Mouse (Mus musculus) heart, embryonic 16.5 days (tissue): ENCODE measurements at regions not wholly inside any gene's neighbourhood (a gene's known extent, or its start where the extent isn't known, plus 50 kb on each side); places are given as distances from the start of the nearest gene placed in this dataset.

Experiments used
- ATAC-seq: fragments of 200-750 bp; cut with Nextera tagmentation; replicated peaks from 2 replicates; pipeline ENCODE4 v1.8.0; 2017; ENCODE audit warnings: moderate number of reproducible peaks; ENCODE audit not compliant: insufficient read depth, low FRiP score; ENCODE audit errors: extremely low read depth
- H3K27ac ChIP-seq: fragments of 300-500 bp; sonication (generic); 2 replicates; pipeline ENCODE4 v1.5.1; 2014; ENCODE audit warnings: mild to moderate bottlenecking, low read length, control low read depth, moderate library complexity
- H3K27me3 ChIP-seq: fragments of 300-500 bp; sonication (generic); 2 replicates; pipeline ENCODE4 v1.6.1; 2014; ENCODE audit warnings: low read length, mixed read lengths; ENCODE audit not compliant: control insufficient read depth, insufficient read depth
- H3K36me3 ChIP-seq: fragments of 300-500 bp; sonication (generic); 2 replicates; pipeline ENCODE4 v1.6.1; 2014; ENCODE audit not compliant: control insufficient read depth, insufficient read depth
- H3K4me1 ChIP-seq: fragments of 300-500 bp; sonication (generic); 2 replicates; pipeline ENCODE4 v1.6.1; 2014; ENCODE audit warnings: low read length, mixed read lengths; ENCODE audit not compliant: control insufficient read depth, insufficient read depth
- H3K4me2 ChIP-seq: fragments of 300-500 bp; sonication (generic); 2 replicates; pipeline ENCODE4 v1.6.1; 2014; ENCODE audit warnings: low read depth, mild to moderate bottlenecking, control low read depth, low read length
- H3K4me3 ChIP-seq: fragments of 300-500 bp; sonication (generic); 2 replicates; pipeline ENCODE4 v1.5.1; 2014; ENCODE audit warnings: mild to moderate bottlenecking, control low read depth, low read length
- H3K9ac ChIP-seq: fragments of 300-500 bp; sonication (generic); 2 replicates; pipeline ENCODE4 v1.6.1; 2014; ENCODE audit warnings: low read length, control low read depth
- H3K9me3 ChIP-seq: fragments of 300-500 bp; sonication (generic); replicated peaks from 2 replicates; pipeline ENCODE4 v1.6.1; 2016; ENCODE audit warnings: low read length; ENCODE audit not compliant: control insufficient read depth
- WGBS: fragments of 180-500 bp; shearing (Covaris S2); extraction: QIAGEN DNeasy Blood & Tissue Kit; methylation state at CpG from one replicate; pipeline ENCODE4 v1.1.7; 2014; 5-methylcytosine and 5-hydroxymethylcytosine counted together

DNA sequence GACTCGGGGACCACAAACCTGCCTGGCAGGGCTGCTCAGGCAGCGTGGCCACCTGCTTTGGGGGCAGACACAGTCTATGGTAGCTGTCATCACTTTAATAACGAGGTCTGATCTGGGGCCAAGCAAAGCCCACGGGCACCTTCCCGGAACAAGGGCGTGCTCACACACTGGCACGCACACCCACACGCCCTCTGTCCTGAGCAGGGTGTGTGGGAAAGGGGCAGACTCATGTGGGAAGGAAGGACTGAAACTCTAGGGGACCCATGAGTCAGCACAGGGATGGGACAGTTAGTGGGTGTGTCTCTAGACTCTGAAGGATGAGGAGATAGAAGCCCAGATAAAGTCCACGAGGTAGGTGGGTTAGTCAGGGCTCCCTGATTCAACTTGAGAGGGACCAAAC, 114.8 kb upstream of the Ptpn1 start:
- WGBS = 57% methylated on average over 9 of the region's 9 CpGs
- H3K36me3 ChIP-seq = no peaks in the 10 kb centered on the region

DNA sequence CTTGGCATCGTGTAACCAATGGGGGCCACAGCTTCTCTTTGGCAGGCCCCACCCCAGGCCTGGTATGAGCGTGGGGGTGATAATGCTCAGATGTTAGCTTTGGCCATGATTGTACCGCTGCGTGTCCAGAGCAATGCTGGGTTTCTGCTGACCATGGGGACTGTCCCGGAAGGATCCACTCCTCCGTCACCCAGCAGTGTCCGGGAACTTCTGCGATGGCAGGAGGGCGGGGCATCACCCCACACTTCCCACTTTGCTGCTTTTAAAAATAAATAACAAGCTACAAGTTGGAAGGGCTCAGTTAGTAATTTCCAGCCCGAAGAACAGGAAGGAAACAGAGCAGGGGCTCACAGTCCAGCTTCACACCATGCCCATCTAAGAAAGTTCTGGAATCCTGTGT, 116.7 kb upstream of the Ptpn1 start:
- Histone ChIP-seq H3K4me3 (no peak overlapping the region), H3K27ac (no peak overlapping the region), H3K36me3 (no peaks in the 10 kb centered on the region), H3K27me3 (no peaks in the 10 kb centered on the region), H3K9ac (no peak overlapping the region), H3K4me1 (0 out of 2 replicates have a peak, but pooled peaks cover 3% of the 10 kb centered on the region), H3K9me3 (no peaks in the 10 kb centered on the region), H3K4me2 (no peak overlapping the region)
- WGBS = 72% methylated on average over 10 of the region's 10 CpGs
- ATAC-seq = no peak

More for the DNA sequence above, 114.8 kb upstream of the Ptpn1 start:
- no peak for ATAC-seq
- Histone ChIP-seq H3K9me3 (no peaks in the 10 kb centered on the region), H3K4me1 (0 out of 2 replicates have a peak, but pooled peaks cover 3% of the 10 kb centered on the region), H3K27me3 (no peaks in the 10 kb centered on the region), H3K9ac (no peak overlapping the region), H3K4me3 (no peak overlapping the region), H3K4me2 (no peak overlapping the region), H3K27ac (no peak overlapping the region)

DNA sequence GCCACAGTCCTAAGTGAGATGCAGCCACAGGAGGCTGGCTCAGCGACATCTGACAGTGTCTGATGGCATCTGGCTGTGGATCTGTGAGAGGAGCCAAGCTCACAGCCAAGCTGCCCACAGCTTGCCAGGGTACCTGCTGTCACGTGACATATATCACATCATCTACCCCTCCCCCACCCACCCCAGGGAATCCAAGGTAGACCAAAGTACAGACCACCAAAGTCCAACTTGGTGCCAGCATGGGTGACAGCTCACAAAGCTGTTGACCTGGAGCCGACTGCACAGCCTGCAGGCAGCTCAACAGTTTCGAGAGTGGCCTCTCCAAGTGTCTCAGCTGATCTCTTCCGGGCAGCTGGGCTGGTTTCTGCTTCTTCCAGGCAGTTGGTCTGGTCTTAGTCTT, 119.6 kb upstream of the Tmem189 start:
- 79% methylated on average over 5 of the region's 5 CpGs for WGBS
- H3K9me3 ChIP-seq = no peaks in the 10 kb centered on the region
- H3K27ac ChIP-seq = no peak overlapping the region
- no peaks in the 10 kb centered on the region for H3K27me3 ChIP-seq
- H3K9ac ChIP-seq = no peak overlapping the region
- H3K4me3 ChIP-seq = no peak overlapping the region
- peaks cover 15% of the 10 kb centered on the region for H3K4me1 ChIP-seq
- no peak for ATAC-seq
- no peaks in the 10 kb centered on the region for H3K36me3 ChIP-seq
- no peak overlapping the region for H3K4me2 ChIP-seq

DNA sequence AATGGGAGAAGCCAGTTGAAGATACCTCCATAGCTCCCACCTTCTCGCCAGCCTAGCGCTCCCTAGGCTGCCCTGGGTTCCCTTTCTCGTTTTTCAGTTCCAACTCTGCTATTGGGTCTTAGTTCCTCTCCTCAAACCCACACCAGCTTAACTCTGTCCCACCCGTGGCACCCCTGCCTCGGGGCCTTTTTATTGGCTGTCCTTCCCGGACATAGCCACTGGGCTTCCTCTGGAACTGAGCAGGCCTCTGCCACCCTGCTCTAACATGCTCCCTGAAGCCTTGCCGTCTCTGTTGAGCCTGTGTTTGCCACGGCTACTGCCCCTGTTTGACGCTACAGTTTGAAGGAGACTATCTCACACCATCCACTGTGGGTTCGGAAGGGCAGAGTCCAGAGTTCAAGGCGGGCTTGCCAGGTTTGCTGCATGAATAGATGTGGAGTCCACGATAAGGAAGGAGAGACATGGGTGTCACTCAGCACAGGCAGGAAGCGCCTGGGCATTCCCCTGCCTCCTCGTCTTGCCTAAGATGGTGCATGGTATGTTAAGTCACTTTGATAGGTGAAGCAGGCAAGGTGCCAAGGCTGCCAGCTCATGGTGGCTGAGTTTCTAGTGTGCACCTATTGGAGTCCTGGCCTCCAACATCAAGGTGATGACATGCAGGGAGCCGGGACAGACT, 116.1 kb upstream of the Tmem189 start:
- no peak overlapping the region for H3K4me3 ChIP-seq
- no peak overlapping the region for H3K4me2 ChIP-seq
- ATAC-seq = no peak
- peaks cover 21% of the 10 kb centered on the region for H3K4me1 ChIP-seq
- H3K27ac ChIP-seq = peak overlapping the region; percentile 72; the same call in 1 of the 2 replicates
- no peaks in the 10 kb centered on the region for H3K36me3 ChIP-seq
- H3K9me3 ChIP-seq = no peaks in the 10 kb centered on the region
- WGBS = 65% methylated on average over 15 of the region's 15 CpGs
- no peaks in the 10 kb centered on the region for H3K27me3 ChIP-seq
- no peak overlapping the region for H3K9ac ChIP-seq

DNA sequence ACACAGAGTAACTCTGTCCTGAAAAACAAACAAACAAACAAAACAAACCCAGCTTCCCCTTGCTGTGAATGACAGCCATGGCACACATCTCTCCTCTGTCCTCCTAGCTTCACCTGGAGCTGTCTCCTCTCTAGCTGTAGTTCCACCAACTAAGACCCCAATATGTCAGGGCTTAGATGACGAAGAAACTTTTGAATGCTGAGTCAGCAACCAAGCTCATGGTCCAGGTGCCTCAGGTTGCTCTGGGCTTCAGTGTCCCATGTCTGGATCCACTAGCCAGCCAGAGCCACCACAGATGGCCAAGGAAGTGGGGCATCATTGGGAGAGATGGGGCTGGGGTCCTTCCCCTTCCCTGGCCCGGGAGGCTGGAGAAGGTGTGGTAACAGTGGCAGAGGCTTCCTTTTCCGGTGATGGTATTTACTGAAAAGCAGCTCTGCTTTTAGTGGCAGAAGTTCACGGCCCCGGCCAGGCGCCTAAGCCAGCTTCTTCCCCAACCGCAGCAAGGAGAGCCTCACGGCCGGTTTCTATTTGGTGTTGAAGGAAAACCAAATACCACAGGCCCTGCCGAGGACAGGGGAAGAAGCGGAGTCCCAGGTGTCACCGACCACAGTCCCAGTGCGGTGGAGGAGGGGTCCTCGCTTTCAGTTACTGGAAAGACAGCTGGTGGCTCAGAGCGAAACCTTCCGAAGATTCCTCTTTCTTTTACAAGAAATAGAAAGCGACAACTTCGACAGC, 115.0 kb upstream of the Tmem189 start:
- Histone ChIP-seq H3K36me3 (no peaks in the 10 kb centered on the region), H3K9me3 (no peaks in the 10 kb centered on the region), H3K4me1 (peaks cover 26% of the 10 kb centered on the region), H3K9ac (0 out of 2 replicates have a peak overlapping the region, but pooled peaks have one; percentile 47), H3K27me3 (no peaks in the 10 kb centered on the region), H3K4me3 (no peak overlapping the region), H3K4me2 (0 out of 2 replicates have a peak overlapping the region, but pooled peaks have one; percentile 9), H3K27ac (peak overlapping the region; percentile 72)
- 47% methylated on average over 18 of the region's 18 CpGs for WGBS
- no peak for ATAC-seq

DNA sequence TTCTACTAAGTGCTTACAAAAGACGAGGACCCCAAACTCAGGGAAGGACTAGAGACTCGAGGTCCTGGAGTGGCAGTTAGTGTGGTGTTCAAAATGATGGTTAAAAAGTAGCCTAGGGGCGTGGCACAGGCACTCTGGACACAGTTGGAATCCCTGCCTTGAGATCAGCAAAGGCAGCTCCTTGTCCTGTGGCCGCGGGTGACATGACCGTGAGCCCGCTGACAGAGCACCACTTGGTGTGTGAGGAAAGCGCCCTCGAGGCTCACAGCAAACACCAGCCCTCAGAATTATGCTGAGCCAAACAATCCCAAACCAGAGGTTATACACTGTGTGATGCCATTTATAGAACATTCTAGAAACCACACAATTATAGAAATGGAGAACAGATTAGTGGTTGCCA, 112.9 kb upstream of the Tmem189 start:
- Histone ChIP-seq H3K9me3 (no peaks in the 10 kb centered on the region), H3K4me3 (no peak overlapping the region), H3K27me3 (no peaks in the 10 kb centered on the region), H3K4me1 (peaks cover 26% of the 10 kb centered on the region), H3K27ac (no peak overlapping the region), H3K4me2 (no peak overlapping the region), H3K9ac (no peak overlapping the region), H3K36me3 (no peaks in the 10 kb centered on the region)
- no peak for ATAC-seq
- 81% methylated on average over 9 of the region's 9 CpGs for WGBS

DNA sequence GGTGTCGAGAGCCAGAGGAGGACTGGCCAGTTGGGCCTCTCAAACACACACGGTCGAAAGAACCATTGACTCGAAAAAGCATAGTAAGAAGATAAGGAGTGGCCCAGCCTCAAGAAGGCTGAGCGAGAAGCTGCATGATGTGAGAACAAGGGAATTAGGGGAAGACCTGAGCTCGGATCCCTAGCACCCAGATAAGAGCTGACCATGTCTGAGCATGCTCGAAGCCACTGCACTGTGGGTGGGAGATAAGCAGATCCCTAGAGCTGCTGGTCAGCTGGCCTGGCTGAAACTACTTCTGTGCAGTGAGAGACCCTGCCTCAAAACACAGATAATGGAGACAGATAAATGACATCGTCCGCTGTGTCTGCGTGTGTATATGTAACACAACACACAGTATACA, 111.8 kb upstream of the Tmem189 start:
- H3K9ac ChIP-seq = no peak overlapping the region
- no peak for ATAC-seq
- H3K27ac ChIP-seq = peak overlapping the region; percentile 84
- H3K27me3 ChIP-seq = no peaks in the 10 kb centered on the region
- no peak overlapping the region for H3K4me2 ChIP-seq
- H3K36me3 ChIP-seq = no peaks in the 10 kb centered on the region
- no peak overlapping the region for H3K4me3 ChIP-seq
- 56% methylated on average over 10 of the region's 10 CpGs for WGBS
- H3K9me3 ChIP-seq = no peaks in the 10 kb centered on the region
- peaks cover 22% of the 10 kb centered on the region for H3K4me1 ChIP-seq

DNA sequence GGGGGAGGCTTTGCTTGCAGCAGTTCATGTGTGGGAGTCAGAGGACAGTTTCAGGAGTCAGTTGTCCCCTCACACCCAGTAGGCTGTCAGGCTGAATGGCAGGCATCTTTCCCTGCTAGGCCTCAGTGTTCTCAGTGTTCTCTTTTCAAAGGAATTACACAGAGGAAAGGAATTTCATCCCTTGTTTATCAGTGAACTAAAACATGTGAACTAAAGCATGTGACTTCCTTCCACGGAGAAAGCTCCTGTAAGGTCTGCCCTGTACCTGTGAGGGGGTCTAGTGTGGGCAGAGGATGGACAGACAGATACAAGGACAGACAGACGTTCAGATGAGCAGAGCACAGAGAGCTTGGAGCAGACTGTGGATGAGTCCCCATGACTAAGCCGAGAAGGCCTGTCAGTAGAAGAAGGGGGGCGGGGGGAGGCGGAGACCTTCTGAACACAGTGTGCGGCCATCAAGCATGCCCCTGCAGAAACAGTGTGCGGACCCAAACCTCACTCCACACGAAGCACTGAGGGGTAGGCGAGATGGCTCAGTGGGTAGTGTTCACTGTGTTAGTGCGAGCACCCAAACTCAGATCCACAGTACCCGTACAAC, 111.1 kb upstream of the Tmem189 start:
- 51% methylated on average over 11 of the region's 11 CpGs for WGBS

More for the DNA sequence above, 111.1 kb upstream of the Tmem189 start:
- peak; percentile 47 for ATAC-seq
- Histone ChIP-seq H3K4me1 (peaks cover 17% of the 10 kb centered on the region), H3K27me3 (no peaks in the 10 kb centered on the region), H3K9me3 (no peaks in the 10 kb centered on the region), H3K4me3 (no peak overlapping the region), H3K36me3 (no peaks in the 10 kb centered on the region), H3K4me2 (no peak overlapping the region), H3K27ac (peak overlapping the region; percentile 84), H3K9ac (0 out of 2 replicates have a peak overlapping the region, but pooled peaks have one; percentile 13)
